Mouse (Mus musculus) midbrain, embryonic 10.5 days (tissue): ENCODE measurements around the gene Sox6. TPM values are rescaled to one million over a fixed set of nuclear protein-coding genes. Genes with fewer than 3 reads are reported as not detected.

Source experiments
- DNase-seq: peaks from one replicate; pipeline ENCODE4 v3.0.0-alpha.2; 2017; ENCODE audit warnings: low spot score
- H3K27ac ChIP-seq: fragments of 300-500 bp; sonication (generic); replicated peaks from 2 replicates; pipeline ENCODE4 v1.5.1; 2016; ENCODE audit warnings: mild to moderate bottlenecking
- H3K27me3 ChIP-seq: fragments of 300-500 bp; sonication (generic); 2 replicates; pipeline ENCODE4 v1.6.1; 2016; ENCODE audit warnings: low read depth, mild to moderate bottlenecking; ENCODE audit not compliant: poor library complexity, severe bottlenecking
- H3K36me3 ChIP-seq: fragments of 300-500 bp; sonication (generic); 2 replicates; pipeline ENCODE4 v1.6.1; 2016; ENCODE audit warnings: mild to moderate bottlenecking, moderate library complexity
- H3K4me1 ChIP-seq: fragments of 300-500 bp; sonication (generic); 2 replicates; pipeline ENCODE4 v1.6.1; 2016
- H3K4me3 ChIP-seq: fragments of 300-500 bp; sonication (generic); 2 replicates; pipeline ENCODE4 v1.5.1; 2016; ENCODE audit warnings: mild to moderate bottlenecking, moderate library complexity
- H3K9me3 ChIP-seq: fragments of 300-500 bp; sonication (generic); replicated peaks from 2 replicates; pipeline ENCODE4 v1.6.1; 2016; ENCODE audit warnings: mild to moderate bottlenecking
- WGBS: fragments of 180-500 bp; shearing (Covaris S2); methylation state at CpG from one replicate; pipeline ENCODE4 v1.1.7; 2016; 5-methylcytosine and 5-hydroxymethylcytosine counted together
- polyA plus RNA-seq: library from polyadenylated mRNA; unstranded; fragments of >200 nt; fragmentation: Nextera tagmentation; extraction: Ambion mirVana; gene quantifications from 2 replicates; pipeline ENCODE4 v1.2.1, GENCODE M21; 2016

Gene Sox6
- polyA plus RNA-seq, 1 experiment from 2014 or later: 25.5 TPM

- Histone ChIP-seq H3K27me3 (peaks cover 37% of the 10 kb centered on the region), H3K27ac (no peak overlapping the region), H3K36me3 (no peaks in the 10 kb centered on the region), H3K4me1 (peaks cover 16% of the 10 kb centered on the region), H3K9me3 (no peaks in the 10 kb centered on the region), H3K4me3 (no peak overlapping the region)
- no peak for DNase-seq
- 80% methylated on average over 5 of the region's 5 CpGs for WGBS
These were observed 583.6 kb downstream of the Sox6 start for GRCm38 (mm10) chr7:115454988-115455387.

GRCm38 (mm10) chr7:115453713-115454073, 584.9 kb downstream of the Sox6 start:
- H3K27me3 ChIP-seq: peaks cover 37% of the 10 kb centered on the region
- WGBS: 57% methylated on average over 7 of the region's 7 CpGs

GRCm38 (mm10) chr7:115453042-115453712, 585.4 kb downstream of the Sox6 start:
- Histone ChIP-seq H3K4me3 (peak overlapping the region; percentile 45), H3K9me3 (no peaks in the 10 kb centered on the region), H3K36me3 (no peaks in the 10 kb centered on the region), H3K27ac (peak overlapping the region; percentile 79), H3K27me3 (peaks cover 37% of the 10 kb centered on the region), H3K4me1 (peaks cover 25% of the 10 kb centered on the region)
- DNase-seq: peak; percentile 83
- 27% methylated on average over 21 of the region's 21 CpGs for WGBS

More at GRCm38 (mm10) chr7:115453713-115454073, 584.9 kb downstream of the Sox6 start:
- H3K27ac ChIP-seq: peak overlapping the region; percentile 79
- no peaks in the 10 kb centered on the region for H3K36me3 ChIP-seq
- no peaks in the 10 kb centered on the region for H3K9me3 ChIP-seq
- H3K4me1 ChIP-seq: peaks cover 20% of the 10 kb centered on the region
- H3K4me3 ChIP-seq: peak overlapping the region; percentile 45
- no peak for DNase-seq

GRCm38 (mm10) chr7:115450431-115451195, 588.0 kb downstream of the Sox6 start:
- DNase-seq: no peak
- H3K4me1 ChIP-seq: peaks cover 39% of the 10 kb centered on the region
- peak overlapping the region; percentile 50 for H3K27ac ChIP-seq

GRCm38 (mm10) chr7:115448403-115449025, 590.1 kb downstream of the Sox6 start:
- 82% methylated on average over 8 of the region's 8 CpGs for WGBS
- Histone ChIP-seq H3K27me3 (peaks cover 20% of the 10 kb centered on the region), H3K9me3 (no peaks in the 10 kb centered on the region), H3K4me1 (peaks cover 36% of the 10 kb centered on the region), H3K36me3 (no peaks in the 10 kb centered on the region), H3K4me3 (no peak overlapping the region), H3K27ac (no peak overlapping the region)
- no peak for DNase-seq

More at GRCm38 (mm10) chr7:115450431-115451195, 588.0 kb downstream of the Sox6 start:
- H3K9me3 ChIP-seq: no peaks in the 10 kb centered on the region
- H3K4me3 ChIP-seq: no peak overlapping the region
- 53% methylated on average over 23 of the region's 23 CpGs for WGBS
- peaks cover 37% of the 10 kb centered on the region for H3K27me3 ChIP-seq
- no peaks in the 10 kb centered on the region for H3K36me3 ChIP-seq

- Histone ChIP-seq H3K27ac (no peak overlapping the region), H3K36me3 (no peaks in the 10 kb centered on the region), H3K4me3 (no peak overlapping the region), H3K9me3 (no peaks in the 10 kb centered on the region), H3K4me1 (peaks cover 30% of the 10 kb centered on the region), H3K27me3 (peaks cover 14% of the 10 kb centered on the region)
- whole genome bisulfite sequencing: 67% methylated on average over 3 of the region's 3 CpGs
- DNase-seq: no peak
These were observed 591.5 kb downstream of the Sox6 start for GRCm38 (mm10) chr7:115447091-115447490.

GRCm38 (mm10) chr7:115446481-115447016, 592.0 kb downstream of the Sox6 start:
- Histone ChIP-seq H3K4me1 (peaks cover 30% of the 10 kb centered on the region), H3K36me3 (no peaks in the 10 kb centered on the region), H3K9me3 (no peaks in the 10 kb centered on the region), H3K4me3 (no peak overlapping the region), H3K27me3 (peaks cover 8% of the 10 kb centered on the region; the same call in 1 of the 2 replicates), H3K27ac (no peak overlapping the region; the same call in 1 of the 2 replicates)
- 14% methylated on average over 6 of the region's 6 CpGs for WGBS
- DNase-seq: peak; percentile 25

- Histone ChIP-seq H3K36me3 (no peaks in the 10 kb centered on the region), H3K27ac (no peak overlapping the region), H3K27me3 (no peaks in the 10 kb centered on the region), H3K9me3 (no peaks in the 10 kb centered on the region), H3K4me1 (peaks cover 4% of the 10 kb centered on the region), H3K4me3 (no peak overlapping the region)
- no peak for DNase-seq
- 88% methylated on average over 7 of the region's 7 CpGs for WGBS
These were observed 612.2 kb downstream of the Sox6 start for GRCm38 (mm10) chr7:115426161-115426982.

GRCm38 (mm10) chr7:115422828-115423227, 615.8 kb downstream of the Sox6 start:
- WGBS: 63% methylated on average over 7 of the region's 7 CpGs
- Histone ChIP-seq H3K27ac (peak overlapping the region; percentile 28; the same call in 1 of the 2 replicates), H3K36me3 (no peaks in the 10 kb centered on the region), H3K4me1 (peaks cover 11% of the 10 kb centered on the region), H3K4me3 (no peak overlapping the region), H3K27me3 (no peaks in the 10 kb centered on the region), H3K9me3 (no peaks in the 10 kb centered on the region)
- DNase-seq: no peak

- Histone ChIP-seq H3K4me1 (peaks cover 12% of the 10 kb centered on the region), H3K27ac (no peak overlapping the region), H3K9me3 (no peaks in the 10 kb centered on the region), H3K4me3 (no peak overlapping the region), H3K36me3 (no peaks in the 10 kb centered on the region), H3K27me3 (no peaks in the 10 kb centered on the region)
- 78% methylated on average over 12 of the region's 12 CpGs for WGBS
- no peak for DNase-seq
These were observed 617.6 kb downstream of the Sox6 start for GRCm38 (mm10) chr7:115420960-115421359.
